Mouse (Mus musculus): ENCODE data around the gene Trpm4. TPM values are rescaled to one million over a fixed set of nuclear protein-coding genes. Genes with fewer than 3 reads are reported as not detected.
A peak's percentile ranks its signal among the peaks of the same experiment; 100 is the strongest.

Trpm4 gene
- total RNA-seq, 2 experiments from 2014 or later = 9.7 to 16.2 TPM

DNA sequence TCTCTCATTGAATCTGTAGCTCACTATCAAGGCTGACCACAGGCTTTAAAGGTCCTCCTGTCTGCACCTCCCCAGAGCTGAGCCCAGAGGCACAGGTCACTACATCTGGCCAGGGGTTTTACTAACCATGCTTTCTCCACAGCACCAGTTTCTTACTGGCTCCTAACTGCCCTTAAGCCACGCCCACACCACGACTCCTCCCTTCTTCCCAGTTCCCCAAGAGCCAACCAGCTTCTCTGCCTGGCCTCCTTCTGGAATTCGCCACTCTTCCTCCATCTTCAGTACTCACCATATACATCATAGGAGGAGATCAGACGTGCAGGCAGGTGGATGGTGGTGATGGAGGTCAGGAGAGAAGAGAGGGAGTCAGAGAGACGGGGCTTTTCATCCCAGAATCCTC lies 19.5 kb upstream of the Trpm4 start:
- DNase-seq (ENCODE audit: low spot score in 2 of 2) = no peak

DNA sequence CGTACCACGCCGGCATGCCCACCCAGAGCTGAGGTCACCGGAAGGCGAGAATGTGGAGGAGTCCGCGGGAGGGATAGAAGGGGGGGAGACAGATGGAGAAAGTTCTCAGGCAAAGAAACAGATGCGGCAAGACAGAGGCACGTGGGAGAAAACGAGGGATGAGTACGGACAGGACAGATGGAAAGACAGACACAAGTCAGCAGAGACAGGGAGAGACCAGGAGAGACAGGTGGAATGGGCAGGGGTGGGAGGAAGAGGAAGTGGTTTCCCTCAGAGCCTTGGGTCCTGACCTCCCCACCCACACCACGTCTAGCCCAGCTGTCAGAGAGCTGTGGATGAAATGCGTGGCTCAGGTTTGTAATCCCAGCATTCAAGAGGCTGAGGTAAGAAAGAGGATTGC lies 13.3 kb upstream of the Trpm4 start:
- DNase-seq (ENCODE audit: low spot score in 2 of 2) = peak in 1 of 2 experiments; percentile 53

DNA sequence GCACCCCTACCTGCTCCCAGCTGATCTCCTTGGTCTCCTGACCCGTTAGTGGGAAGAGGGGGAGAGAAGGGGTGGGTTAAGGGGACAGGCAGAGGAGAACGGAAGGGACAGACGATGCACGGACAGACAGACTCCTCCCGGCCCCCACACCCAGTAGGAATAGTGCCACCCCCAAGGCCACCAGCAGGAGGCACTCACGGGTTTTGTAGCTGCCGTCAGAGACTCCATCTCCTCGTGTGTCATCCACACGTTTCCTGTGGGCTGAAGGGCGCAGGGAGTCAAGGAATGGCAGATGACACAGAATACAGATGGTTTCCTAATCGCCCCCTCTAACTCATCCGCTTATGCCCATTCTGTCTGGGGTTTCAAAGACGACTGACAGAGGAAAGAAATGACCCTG lies 10.0 kb upstream of the Trpm4 start:
- DNase-seq (ENCODE audit: low spot score in 2 of 2) = no peak

DNA sequence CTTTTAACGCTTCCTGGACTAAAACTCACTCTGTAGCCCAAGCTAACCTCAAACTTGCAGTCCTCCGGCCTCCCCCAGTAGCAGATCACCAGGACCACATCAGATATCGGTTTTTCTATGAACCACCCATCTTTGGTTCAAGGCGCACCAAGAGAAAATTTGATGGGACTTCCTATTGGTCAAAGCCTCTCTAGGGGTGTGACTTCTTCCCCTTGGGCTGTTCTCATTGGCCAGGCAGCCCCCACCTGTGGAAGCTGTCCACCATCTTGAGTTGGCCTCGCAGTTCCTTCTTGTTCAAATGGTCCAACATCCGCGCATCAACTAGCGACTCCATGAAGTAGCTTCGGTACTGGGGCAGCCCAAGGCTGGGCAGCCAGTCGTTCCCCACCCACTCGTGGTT lies 8.5 kb upstream of the Trpm4 start:
- no peak for DNase-seq (ENCODE audit: low spot score in 2 of 2)

DNA sequence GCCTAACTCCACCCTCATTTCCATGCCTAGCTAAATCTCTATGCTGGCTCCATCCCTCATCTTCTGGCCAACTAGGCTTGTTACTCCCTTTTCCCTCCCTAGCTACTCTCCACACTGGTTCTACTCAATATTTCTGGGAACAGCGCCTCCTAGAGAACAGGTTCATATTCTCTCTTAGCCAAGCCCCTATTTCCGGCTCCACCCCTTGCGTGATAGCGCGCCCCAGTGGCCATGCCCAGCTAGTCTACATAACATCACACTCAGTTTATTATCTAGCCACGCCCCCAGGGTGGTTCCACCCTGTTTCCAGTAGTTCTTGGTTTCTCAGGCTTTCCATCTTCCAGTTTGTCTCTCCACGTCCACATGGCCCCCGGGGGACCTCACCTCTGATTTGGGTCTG lies 7.7 kb upstream of the Trpm4 start:
- DNase-seq (ENCODE audit: low spot score in 2 of 2) = peak; percentile 79 to 86

DNA sequence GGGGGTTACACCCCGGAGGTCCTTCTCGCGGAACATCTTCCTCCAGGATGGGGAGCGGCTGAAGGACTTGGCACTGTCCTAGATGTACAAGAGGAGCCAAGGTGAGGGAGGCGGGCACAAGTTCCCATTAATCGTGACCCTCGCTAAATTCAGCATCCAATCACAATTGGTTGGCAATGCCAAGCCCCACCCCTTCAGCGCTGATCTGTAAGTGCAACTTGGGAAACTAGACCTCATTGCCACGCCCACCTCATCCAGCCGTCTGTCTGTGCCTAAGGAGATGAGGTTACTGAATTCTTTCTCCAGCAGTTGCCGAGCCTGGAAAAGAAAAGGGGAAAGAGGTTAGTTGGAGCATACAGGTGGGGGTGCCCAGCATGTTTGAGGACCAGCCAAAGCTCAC lies 7.1 kb upstream of the Trpm4 start:
- DNase-seq (ENCODE audit: low spot score in 2 of 2) = no peak

DNA sequence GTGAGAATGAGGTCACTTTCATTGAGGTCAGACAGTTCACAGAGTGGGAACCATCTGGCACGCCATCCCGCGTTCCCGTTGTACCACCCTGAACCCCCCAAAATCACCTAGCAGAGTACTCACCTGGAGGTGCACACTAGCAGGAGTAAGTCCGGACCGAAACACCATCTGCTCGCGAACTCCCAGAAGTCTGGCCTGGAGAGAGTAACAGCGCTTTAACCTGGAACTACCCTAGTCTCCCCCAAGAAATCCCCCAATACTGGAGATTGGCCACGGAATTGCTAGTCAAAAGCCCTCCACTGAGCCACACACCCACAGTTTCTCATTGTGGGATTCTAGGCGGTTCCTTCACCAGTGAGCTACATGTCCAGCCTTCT lies 6.5 kb upstream of the Trpm4 start:
- DNase-seq (ENCODE audit: low spot score in 2 of 2) = no peak

DNA sequence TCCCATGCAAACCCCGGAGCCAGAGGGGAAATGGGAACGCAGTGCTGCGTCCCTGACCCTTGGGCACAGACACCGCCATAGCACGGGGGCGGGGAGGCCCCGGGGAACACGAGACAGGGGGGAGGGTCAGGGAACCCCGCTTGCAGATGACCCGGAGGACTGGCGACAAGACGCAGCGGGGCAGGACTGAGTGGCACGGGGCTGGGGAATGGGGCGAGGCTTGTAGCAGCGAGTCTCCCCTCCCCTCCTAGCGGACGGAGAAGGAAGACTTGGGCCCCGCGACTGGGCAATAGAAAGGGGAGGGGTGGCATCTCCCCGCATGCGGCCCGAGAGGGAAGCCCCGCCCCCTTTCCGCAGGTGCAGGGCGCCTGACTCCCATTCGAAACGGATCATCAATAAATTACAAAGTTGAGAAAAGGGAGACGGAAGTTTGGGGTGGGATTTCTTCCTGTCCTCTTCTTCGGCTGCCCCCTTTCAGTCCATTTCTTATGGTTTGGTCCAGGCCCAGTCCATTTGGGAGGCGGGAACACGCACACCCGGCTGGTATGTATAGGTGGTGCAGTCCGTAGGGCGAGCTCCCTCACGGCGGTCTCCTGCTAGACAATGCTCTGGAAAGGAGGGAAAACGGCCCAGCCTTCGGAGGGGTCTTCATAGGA lies 6.0 kb upstream of the Trpm4 start:
- DNase-seq (ENCODE audit: low spot score in 2 of 2) = peak in 1 of 2 experiments; percentile 30

DNA sequence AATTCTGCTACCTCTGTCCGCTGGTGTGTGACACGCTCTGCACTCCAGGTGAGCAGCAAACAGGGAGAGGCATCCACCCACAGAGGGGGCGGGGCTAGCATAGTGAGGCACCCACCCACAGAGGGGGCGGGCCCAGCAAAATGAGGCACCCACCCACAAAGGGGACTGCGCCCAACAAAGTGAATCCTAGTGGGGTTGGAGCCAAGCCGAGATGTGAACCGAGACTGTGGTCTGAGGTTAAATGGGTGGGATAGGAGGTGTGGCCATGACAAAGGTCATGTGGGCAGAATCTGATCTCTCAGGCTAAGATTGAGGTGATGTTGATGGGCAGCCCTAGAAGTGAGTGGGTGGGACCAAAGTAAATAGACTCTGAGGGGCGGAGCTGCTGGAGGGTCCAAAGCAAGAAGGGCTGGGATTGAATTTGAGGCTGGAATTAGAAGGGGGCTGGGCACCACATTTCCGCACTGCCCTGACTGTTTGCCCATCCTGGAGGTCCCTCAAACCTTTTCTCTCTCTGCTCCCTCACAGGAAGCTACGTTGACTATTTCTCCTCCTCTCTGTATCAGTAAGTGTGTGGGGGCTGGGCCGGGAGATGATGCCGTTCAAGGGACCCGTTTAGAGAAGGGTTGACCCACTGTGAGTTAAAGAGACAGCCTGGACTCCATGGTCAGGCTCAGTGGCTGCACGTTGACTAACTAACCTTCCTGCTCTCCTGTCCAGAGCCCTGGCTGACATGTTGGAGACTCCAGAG lies 4.8 kb upstream of the Trpm4 start:
- peak in 1 of 2 experiments; percentile 27 for DNase-seq (ENCODE audit: low spot score in 2 of 2)

DNA sequence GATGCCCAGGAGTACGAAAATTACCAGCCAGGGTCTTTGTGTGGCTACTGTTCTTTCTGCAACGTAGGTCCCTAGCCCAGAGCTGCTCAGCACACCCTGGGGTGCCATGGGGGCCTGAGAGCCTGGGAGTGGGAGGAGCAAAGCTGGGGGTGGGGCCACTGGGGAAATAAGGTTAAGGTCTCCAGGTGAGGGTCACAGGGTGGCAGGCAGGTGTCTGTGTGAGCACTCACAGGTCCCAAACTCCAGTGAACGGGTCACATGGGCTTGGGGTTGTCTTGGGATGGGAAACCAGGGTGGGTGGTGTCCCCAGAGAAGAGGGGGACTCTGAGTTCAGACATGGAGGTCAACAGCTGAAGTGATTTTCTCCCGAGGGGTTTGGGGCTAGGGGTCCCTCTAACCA lies 3.9 kb upstream of the Trpm4 start:
- no peak for DNase-seq (ENCODE audit: low spot score in 2 of 2)

DNA sequence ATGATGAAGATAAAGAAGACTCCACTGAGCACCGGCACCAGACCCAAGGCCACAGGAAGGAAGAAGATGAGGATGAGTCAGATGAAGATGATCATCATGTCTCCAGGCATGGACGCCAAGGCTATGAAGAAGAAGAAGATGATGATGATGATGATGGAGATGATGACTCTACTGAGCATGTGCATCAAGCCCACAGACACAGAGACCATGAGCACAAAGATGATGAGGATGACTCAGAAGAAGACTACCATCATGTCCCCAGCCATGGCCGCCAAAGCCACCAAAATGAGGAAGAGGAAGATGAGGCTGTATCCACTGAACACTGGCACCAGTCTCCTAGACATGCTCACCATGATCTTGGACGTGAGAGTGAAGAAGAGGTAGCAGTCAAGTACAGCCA lies 2.7 kb upstream of the Trpm4 start:
- DNase-seq (ENCODE audit: low spot score in 2 of 2) = no peak

DNA sequence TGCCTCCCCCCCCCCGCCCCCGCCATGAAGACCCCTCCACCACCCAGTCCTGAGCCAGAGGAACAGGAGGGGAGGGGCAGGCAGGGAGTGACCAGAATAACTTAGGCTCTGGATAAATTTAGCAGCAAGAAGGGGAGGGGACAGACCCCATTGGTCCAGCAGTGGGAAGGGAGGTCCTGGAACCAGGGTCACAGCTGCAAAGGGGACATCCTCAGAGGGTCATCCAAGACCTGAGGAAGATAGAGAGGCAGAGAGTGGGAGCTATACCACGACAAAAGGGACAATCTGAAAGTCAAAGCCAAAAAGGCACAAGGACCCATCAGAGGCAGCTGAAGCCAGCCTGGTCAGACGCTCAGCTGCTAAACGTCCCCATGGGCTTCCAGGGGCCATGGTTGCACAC lies 1.5 kb upstream of the Trpm4 start, which contains the start of gene Hrc:
Gene Hrc (plus strand): TSS at position 235 of the 400 bp plus-strand sequence.
- no peak for DNase-seq (ENCODE audit: low spot score in 2 of 2)

DNA sequence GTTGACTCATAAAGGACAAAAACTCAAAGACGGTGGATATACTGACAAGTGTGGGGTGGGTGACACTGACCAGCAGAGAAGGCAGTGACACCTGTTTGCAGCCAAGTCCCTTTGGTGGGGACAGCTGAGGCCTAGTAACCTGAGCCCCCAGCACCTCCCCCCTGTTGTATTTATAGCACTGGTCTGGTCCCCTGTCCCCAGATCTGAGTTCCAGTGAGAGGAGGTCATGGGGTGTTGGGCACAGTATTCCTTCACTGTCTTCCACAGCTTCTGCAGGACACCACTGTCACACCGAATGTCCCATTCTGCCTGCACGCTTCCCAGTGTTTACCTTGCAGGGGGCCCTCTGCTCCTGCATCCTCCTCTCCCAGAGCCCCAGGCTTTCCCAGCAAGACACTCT lies 1.0 kb upstream of the Trpm4 start:
- no peak for DNase-seq (ENCODE audit: low spot score in 2 of 2)

DNA sequence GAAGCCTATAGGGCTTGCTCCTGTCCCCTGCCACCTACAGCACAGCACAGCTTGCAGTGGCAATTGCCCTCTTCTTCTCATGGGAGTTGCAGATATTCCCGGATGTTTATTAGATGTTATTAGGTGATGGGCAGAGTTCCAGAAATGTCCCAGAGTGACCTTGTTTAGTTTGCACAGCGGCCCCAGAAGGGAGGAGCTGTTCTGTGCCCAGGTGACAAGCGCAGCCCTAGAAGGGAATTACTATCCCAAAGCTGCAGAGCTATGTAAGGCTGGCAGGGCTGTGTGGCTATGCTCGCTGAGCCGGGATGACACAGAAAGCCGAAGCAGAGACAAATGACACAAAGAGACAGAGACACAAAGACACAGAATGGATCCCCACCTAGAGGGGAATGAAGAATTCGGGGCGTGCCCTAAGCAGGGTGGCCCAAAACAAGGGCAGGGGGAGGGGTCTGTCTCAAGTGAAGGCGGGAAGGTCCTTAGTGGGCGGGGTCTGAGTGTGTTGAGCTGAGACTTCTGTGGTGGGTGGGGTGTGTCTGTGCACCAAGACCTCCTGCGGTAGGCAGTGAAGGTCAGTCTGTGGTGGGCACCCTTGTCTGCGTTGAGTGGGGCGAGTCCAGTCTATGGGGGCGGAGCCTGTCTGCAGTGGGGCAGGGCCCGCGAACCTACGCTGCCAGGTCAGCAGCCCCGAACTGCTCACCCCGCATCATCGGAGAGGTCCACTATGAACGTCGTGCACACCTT lies 725 bp downstream of the Trpm4 start:
- no peak for DNase-seq (ENCODE audit: low spot score in 2 of 2)

DNA sequence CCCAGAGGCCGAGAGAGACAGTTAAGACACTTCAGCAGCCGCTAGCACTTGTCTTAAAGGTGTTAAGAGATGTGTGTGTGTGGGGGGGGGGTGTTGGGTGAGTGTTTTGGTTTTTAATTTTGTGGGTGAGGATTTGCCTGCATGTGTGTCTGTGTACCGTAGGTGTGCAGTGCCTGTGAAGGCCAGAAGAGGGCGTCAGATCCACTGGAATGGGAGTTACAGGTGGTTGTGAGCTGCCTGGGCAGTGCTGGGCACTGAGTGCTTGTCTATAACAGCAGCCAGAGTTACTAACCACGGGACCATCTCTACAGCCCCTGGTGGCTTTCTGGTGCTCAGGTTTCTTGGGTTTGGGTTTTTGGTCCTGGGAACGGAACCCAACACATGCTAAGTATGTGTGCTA lies 2.1 kb downstream of the Trpm4 start:
- no peak for DNase-seq (ENCODE audit: low spot score in 2 of 2)

DNA sequence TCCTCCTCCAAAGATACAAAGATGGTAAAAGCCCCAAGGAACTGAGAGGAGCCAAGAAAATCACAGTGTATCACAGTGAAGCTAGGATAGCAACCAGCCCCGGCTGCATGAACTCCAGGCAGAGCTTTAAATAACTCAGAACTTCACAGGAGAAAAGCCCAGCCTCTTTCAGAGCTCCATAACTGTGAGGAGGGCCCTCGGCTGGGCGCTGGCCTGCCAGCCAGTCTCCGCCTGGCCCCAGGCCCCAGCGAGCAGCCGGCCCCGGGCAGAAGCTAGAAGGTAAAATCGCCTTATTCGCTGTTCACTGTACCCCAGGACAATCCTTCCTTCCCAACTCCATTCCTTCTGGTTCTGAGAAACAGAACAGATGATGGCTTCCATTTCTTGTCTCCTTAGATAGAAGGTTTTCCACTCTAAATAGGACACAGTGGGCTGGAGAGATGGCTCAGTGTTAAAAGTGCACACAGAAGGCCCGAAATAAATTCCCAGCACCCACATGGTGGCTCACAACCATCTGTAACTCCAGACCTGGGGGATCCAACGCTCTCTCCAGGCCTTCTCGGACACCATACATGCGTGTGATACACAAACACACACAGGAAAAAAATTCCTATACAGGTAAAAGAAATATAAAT lies 4.6 kb downstream of the Trpm4 start:
- no peak for DNase-seq (ENCODE audit: low spot score in 2 of 2)

DNA sequence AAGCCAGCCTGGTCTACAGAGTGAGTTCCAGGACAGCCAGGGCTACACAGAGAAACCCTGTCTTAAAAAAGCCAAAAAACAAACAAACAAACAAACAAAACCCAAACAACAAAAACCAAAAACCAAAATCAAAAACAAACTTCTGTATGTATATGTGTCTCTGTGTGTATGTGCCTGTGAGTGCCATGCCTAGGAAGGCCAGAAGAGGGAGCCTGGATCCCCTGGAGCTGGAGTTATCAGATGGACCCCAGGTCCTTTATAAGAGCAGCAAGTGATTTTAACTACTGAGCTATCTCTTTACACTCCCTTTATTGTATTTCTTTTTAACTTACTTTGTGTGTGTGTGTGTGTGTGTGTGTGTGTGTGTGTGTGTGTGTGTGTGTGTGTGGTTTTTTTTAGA lies 7.8 kb downstream of the Trpm4 start:
- no peak for DNase-seq (ENCODE audit: low spot score in 2 of 2)

DNA sequence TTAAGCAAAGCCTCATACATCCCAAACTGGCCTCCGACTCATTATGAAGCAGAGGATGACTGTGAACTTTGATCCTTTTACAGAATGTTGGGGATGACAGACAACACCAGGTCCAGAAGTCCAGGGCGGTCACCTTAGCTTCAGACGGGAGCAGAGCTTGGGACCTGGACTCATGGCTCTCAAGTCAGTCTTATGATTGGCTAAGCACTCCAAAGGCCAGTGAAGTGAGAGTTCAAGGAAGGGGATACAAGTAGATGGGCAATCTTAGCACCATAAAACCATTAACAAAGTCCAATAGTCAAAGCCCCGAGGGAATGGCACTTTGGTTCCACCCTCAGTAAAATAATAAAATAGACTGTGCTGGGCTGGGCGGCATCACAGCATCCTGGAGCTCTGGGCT lies 10.5 kb downstream of the Trpm4 start:
- no peak for DNase-seq (ENCODE audit: low spot score in 2 of 2)

DNA sequence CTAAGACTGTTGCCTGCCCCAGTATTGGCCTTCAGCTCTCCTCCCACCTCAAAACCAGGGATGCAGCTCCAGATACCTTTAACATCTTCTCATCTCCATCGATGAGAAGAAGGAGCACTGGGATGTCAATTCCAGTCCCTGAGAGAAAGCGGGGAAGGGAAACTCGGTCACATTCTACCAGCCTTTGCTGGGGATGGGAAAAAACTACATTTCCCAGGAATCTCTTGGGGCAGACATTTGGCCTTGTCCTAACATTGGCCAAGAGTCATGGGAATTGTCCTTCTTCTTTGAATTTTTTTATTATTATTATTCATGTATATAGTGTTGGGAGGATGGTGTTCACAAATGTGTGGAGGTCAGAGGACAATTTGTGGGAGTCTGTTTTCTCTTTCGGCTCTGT lies 11.3 kb downstream of the Trpm4 start:
- DNase-seq (ENCODE audit: low spot score in 2 of 2) = no peak

DNA sequence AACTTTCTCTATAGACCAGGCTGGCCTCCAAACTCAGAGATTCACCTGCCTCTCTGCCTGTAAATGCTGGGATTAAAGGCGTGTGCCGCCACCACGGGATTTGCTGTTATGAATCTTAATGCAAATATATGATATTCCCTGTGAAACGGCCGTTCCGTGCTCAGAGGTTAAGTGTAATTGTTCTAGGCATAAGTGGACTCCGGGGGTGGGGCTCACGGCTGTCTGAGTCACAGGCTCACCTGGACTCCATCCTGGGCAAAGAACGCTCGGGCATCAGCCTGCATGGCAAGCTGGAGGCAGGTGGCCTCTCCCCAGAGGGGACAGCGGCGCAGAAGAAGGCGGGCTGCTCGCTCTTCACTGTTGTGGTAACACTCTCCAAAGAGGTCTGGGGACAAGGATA lies 17.0 kb downstream of the Trpm4 start:
- DNase-seq (ENCODE audit: low spot score in 2 of 2) = no peak

DNA sequence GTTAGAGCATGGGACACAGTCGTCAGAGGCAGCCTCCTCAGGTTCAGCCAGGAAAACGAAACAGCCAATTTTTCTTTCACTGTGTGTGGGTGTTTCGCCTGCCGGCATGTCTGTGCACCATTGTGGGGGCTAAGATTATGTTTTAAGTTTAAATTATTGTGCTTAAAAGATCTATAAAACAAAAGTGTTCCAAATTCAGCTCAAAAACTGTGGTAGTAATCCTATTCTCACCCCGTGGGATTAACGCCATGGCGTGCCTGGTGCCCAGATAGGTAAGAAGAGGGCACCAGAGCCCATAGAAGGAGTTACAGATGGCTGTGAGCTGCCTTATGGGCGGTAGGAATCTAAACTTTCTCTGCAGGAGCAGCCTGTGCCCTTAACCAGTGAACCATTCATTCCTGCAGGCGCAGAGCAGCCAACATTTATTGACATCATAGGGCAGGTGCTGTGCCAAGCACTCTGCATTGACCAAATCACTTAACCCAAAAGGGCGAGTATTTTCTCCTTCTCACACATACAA lies 18.3 kb downstream of the Trpm4 start:
- peak in 1 of 2 experiments; percentile 71 for DNase-seq (ENCODE audit: low spot score in 2 of 2)

DNA sequence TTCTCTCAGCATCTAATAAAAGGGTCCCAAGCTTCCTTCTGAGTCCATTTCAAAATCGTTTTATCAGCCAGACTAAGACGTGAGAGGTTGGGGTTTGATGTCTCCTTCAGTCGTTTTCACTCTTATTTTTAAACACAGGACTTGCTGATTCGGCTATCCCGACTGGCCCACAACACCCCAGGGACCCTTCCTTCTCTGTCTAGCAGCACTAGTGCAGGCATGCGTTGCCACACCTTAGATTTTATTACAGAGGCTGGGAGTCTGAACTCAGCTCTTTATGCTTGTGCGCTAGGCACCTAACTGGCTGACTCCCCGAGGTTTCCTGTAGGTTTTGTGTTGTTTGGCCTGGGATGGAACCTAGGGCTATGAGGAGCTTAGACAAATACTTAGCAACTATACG lies 20.1 kb downstream of the Trpm4 start:
- DNase-seq (ENCODE audit: low spot score in 2 of 2) = no peak
